Mouse (Mus musculus): Measurements from ENCODE around the gene Itm2b.

- TF ChIP-seq CTCF (IDR thresholded peaks at IDR 0.05; ENCODE audit: low read depth, low read length) (no peak), POLR2A (IDR thresholded peaks at IDR 0.05; ENCODE audit: extremely low read depth, insufficient read depth, low read length) (no peak)
Observed at GRCm38 (mm10) chr14:73377804-73378203, 7.3 kb downstream of the Itm2b start.
